Mouse (Mus musculus) midbrain, embryonic 16.5 days (tissue): ENCODE data around the gene Rplp2. TPM values are rescaled to one million over a fixed set of nuclear protein-coding genes. Genes with fewer than 3 reads are reported as not detected.

Experiments used
- ATAC-seq: fragments of 200-750 bp; cut with Nextera tagmentation; 2 replicates; pipeline ENCODE4 v1.8.0; 2017; ENCODE audit warnings: moderate TSS enrichment
- H3K27ac ChIP-seq: fragments of 300-500 bp; sonication (generic); 2 replicates; pipeline ENCODE4 v1.5.1; 2014; ENCODE audit warnings: mild to moderate bottlenecking, low read length, mixed read lengths
- H3K27me3 ChIP-seq: fragments of 300-500 bp; sonication (generic); 2 replicates; pipeline ENCODE4 v1.6.1; 2014; ENCODE audit warnings: low read depth, low read length, mixed read lengths; ENCODE audit not compliant: control insufficient read depth, insufficient read depth
- H3K36me3 ChIP-seq: fragments of 300-500 bp; sonication (generic); 2 replicates; pipeline ENCODE4 v1.6.1; 2014; ENCODE audit warnings: mild to moderate bottlenecking, low read length, moderate library complexity, mixed read lengths; ENCODE audit not compliant: control insufficient read depth, insufficient read depth
- H3K4me1 ChIP-seq: fragments of 300-500 bp; sonication (generic); 2 replicates; pipeline ENCODE4 v1.6.1; 2014; ENCODE audit warnings: mild to moderate bottlenecking, low read length, mixed read lengths; ENCODE audit not compliant: control insufficient read depth, insufficient read depth
- H3K4me2 ChIP-seq: fragments of 300-500 bp; sonication (generic); 2 replicates; pipeline ENCODE4 v1.6.1; 2014; ENCODE audit warnings: mild to moderate bottlenecking, low read length, mixed read lengths
- H3K4me3 ChIP-seq: fragments of 300-500 bp; sonication (generic); 2 replicates; pipeline ENCODE4 v1.5.1; 2014; ENCODE audit warnings: low read depth, mild to moderate bottlenecking, low read length, moderate library complexity, mixed read lengths
- H3K9ac ChIP-seq: fragments of 300-500 bp; sonication (generic); 2 replicates; pipeline ENCODE4 v1.6.1; 2014; ENCODE audit warnings: low read depth, low read length, mixed read lengths
- H3K9me3 ChIP-seq: fragments of 300-500 bp; sonication (generic); replicated peaks from 2 replicates; pipeline ENCODE4 v1.6.1; 2014; ENCODE audit warnings: mild to moderate bottlenecking, low read length, mixed read lengths; ENCODE audit not compliant: control insufficient read depth, poor library complexity, severe bottlenecking
- WGBS: fragments of 180-500 bp; shearing (Covaris S2); extraction: QIAGEN DNeasy Blood & Tissue Kit; methylation state at CpG from one replicate; pipeline ENCODE4 v1.1.7; 2014; 5-methylcytosine and 5-hydroxymethylcytosine counted together
- polyA plus RNA-seq: library from polyadenylated mRNA; unstranded; fragments of >200 nt; fragmentation: Nextera tagmentation; extraction: Ambion mirVana; gene quantifications from 2 replicates; pipeline ENCODE4 v1.2.1, GENCODE M21; 2015

The Rplp2 gene
- polyA plus RNA-seq, 1 experiment from 2014 or later = 607 TPM

- H3K27ac ChIP-seq = peak overlapping the region; percentile 81
- WGBS = 5% methylated on average over 10 of the region's 10 CpGs
- no peaks in the 10 kb centered on the region for H3K9me3 ChIP-seq
- ATAC-seq = peak; percentile 57
- no peaks in the 10 kb centered on the region for H3K36me3 ChIP-seq
- H3K9ac ChIP-seq = peak overlapping the region; percentile 81; the same call in 1 of the 2 replicates
- H3K4me3 ChIP-seq = peak overlapping the region; percentile 69
- H3K27me3 ChIP-seq = peaks cover 13% of the 10 kb centered on the region
- H3K4me1 ChIP-seq = peaks cover 28% of the 10 kb centered on the region
- H3K4me2 ChIP-seq = peak overlapping the region; percentile 68
Measured at GRCm38 (mm10) chr7:141480842-141481497, 33.8 kb downstream of the Rplp2 start.

GRCm38 (mm10) chr7:141481498-141482401 is 34.6 kb downstream of the Rplp2 start:
- H3K9me3 ChIP-seq = no peaks in the 10 kb centered on the region
- ATAC-seq = peak; percentile 55
- peak overlapping the region; percentile 69 for H3K4me3 ChIP-seq
- peak overlapping the region; percentile 81 for H3K9ac ChIP-seq
- H3K27me3 ChIP-seq = peaks cover 7% of the 10 kb centered on the region
- peak overlapping the region; percentile 81 for H3K27ac ChIP-seq
- H3K36me3 ChIP-seq = no peaks in the 10 kb centered on the region
- peaks cover 25% of the 10 kb centered on the region for H3K4me1 ChIP-seq
- under 1% methylated on average over 81 of the region's 81 CpGs for WGBS
- H3K4me2 ChIP-seq = peak overlapping the region; percentile 68

GRCm38 (mm10) chr7:141482531-141483024 is 35.4 kb downstream of the Rplp2 start:
- peak; percentile 39 for ATAC-seq
- peaks cover 25% of the 10 kb centered on the region for H3K4me1 ChIP-seq
- WGBS = 7% methylated on average over 11 of the region's 11 CpGs

GRCm38 (mm10) chr7:141483114-141483653 is 36.0 kb downstream of the Rplp2 start:
- WGBS = 75% methylated on average over 6 of the region's 6 CpGs
- H3K4me1 ChIP-seq = peaks cover 25% of the 10 kb centered on the region
- no peak for ATAC-seq
- H3K36me3 ChIP-seq = no peaks in the 10 kb centered on the region
- no peaks in the 10 kb centered on the region for H3K27me3 ChIP-seq
- peak overlapping the region; percentile 28 for H3K9ac ChIP-seq
- peak overlapping the region; percentile 68 for H3K4me2 ChIP-seq
- H3K4me3 ChIP-seq = peak overlapping the region; percentile 69
- H3K9me3 ChIP-seq = no peaks in the 10 kb centered on the region
- no peak overlapping the region for H3K27ac ChIP-seq

More at GRCm38 (mm10) chr7:141482531-141483024, 35.4 kb downstream of the Rplp2 start:
- H3K27ac ChIP-seq = peak overlapping the region; percentile 81; the same call in 1 of the 2 replicates
- peak overlapping the region; percentile 68 for H3K4me2 ChIP-seq
- no peaks in the 10 kb centered on the region for H3K9me3 ChIP-seq
- no peaks in the 10 kb centered on the region for H3K36me3 ChIP-seq
- peak overlapping the region; percentile 81 for H3K9ac ChIP-seq
- H3K27me3 ChIP-seq = peaks cover 2% of the 10 kb centered on the region; the same call in 1 of the 2 replicates
- H3K4me3 ChIP-seq = peak overlapping the region; percentile 69

- no peak overlapping the region for H3K4me2 ChIP-seq
- no peak overlapping the region for H3K4me3 ChIP-seq
- H3K27ac ChIP-seq = no peak overlapping the region
- no peak for ATAC-seq
- H3K9ac ChIP-seq = no peak overlapping the region
- H3K36me3 ChIP-seq = no peaks in the 10 kb centered on the region
- H3K4me1 ChIP-seq = peaks cover 25% of the 10 kb centered on the region
- no peaks in the 10 kb centered on the region for H3K9me3 ChIP-seq
- H3K27me3 ChIP-seq = no peaks in the 10 kb centered on the region
- WGBS = 87% methylated on average over 4 of the region's 5 CpGs
Measured at GRCm38 (mm10) chr7:141484186-141485120, 37.3 kb downstream of the Rplp2 start.

- H3K9ac ChIP-seq = no peak overlapping the region
- peaks cover 25% of the 10 kb centered on the region for H3K4me1 ChIP-seq
- no peaks in the 10 kb centered on the region for H3K36me3 ChIP-seq
- 65% methylated on average over 2 of the region's 2 CpGs for WGBS
- no peaks in the 10 kb centered on the region for H3K9me3 ChIP-seq
- H3K27ac ChIP-seq = no peak overlapping the region
- H3K4me2 ChIP-seq = no peak overlapping the region
- no peaks in the 10 kb centered on the region for H3K27me3 ChIP-seq
- no peak overlapping the region for H3K4me3 ChIP-seq
- ATAC-seq = no peak
Measured at GRCm38 (mm10) chr7:141485186-141485585, 38.0 kb downstream of the Rplp2 start.

- WGBS = 83% methylated on average over 2 of the region's 2 CpGs
- peaks cover 24% of the 10 kb centered on the region for H3K4me1 ChIP-seq
- no peaks in the 10 kb centered on the region for H3K27me3 ChIP-seq
- no peaks in the 10 kb centered on the region for H3K9me3 ChIP-seq
- no peak for ATAC-seq
- no peak overlapping the region for H3K4me2 ChIP-seq
- no peak overlapping the region for H3K9ac ChIP-seq
- H3K4me3 ChIP-seq = no peak overlapping the region
- H3K27ac ChIP-seq = no peak overlapping the region
- H3K36me3 ChIP-seq = no peaks in the 10 kb centered on the region
Measured at GRCm38 (mm10) chr7:141485606-141486005, 38.4 kb downstream of the Rplp2 start.

- H3K4me1 ChIP-seq = peaks cover 20% of the 10 kb centered on the region
- no peak overlapping the region for H3K4me2 ChIP-seq
- H3K9me3 ChIP-seq = no peaks in the 10 kb centered on the region
- H3K4me3 ChIP-seq = no peak overlapping the region
- no peak overlapping the region for H3K9ac ChIP-seq
- H3K36me3 ChIP-seq = no peaks in the 10 kb centered on the region
- no peak for ATAC-seq
- no peaks in the 10 kb centered on the region for H3K27me3 ChIP-seq
- 89% methylated on average over 1 of the region's 1 CpGs for WGBS
- H3K27ac ChIP-seq = no peak overlapping the region
Measured at GRCm38 (mm10) chr7:141486239-141486638, 39.1 kb downstream of the Rplp2 start.
